Mouse (Mus musculus) embryonic fibroblast, embryonic 13.5 days (primary cell): ENCODE results near the gene Mall.

Experiments
- CTCF ChIP-seq: IDR thresholded peaks from 2 replicates; pipeline ENCODE4 v1.5.1; 2011; ENCODE audit warnings: mild to moderate bottlenecking, control low read depth, low read length, moderate library complexity, borderline replicate concordance; ENCODE audit not compliant: insufficient read depth
- POLR2A ChIP-seq: IDR thresholded peaks from 2 replicates; pipeline ENCODE4 v1.6.1; 2011; ENCODE audit warnings: low read depth, mild to moderate bottlenecking, control low read depth, low read length, moderate library complexity

GRCm38 (mm10) chr2:127729671-127730070 is at the start of gene Mall:
- TF ChIP-seq POLR2A = no peak
- no peak for TF ChIP-seq CTCF
